Mouse (Mus musculus) B cell, adult 62 days (primary cell): Measurements from ENCODE around the gene Gm10096. TPM values are rescaled to one million over a fixed set of nuclear protein-coding genes. Genes with fewer than 3 reads are reported as not detected.

Experiments used
- total RNA-seq: library from RNA; stranded (reverse); gene quantifications from 4 replicates; pipeline ENCODE4 v1.2.4, GENCODE M21; 2023

Gene Gm10096
- total RNA-seq, result not detected in 4 replicates

DNA sequence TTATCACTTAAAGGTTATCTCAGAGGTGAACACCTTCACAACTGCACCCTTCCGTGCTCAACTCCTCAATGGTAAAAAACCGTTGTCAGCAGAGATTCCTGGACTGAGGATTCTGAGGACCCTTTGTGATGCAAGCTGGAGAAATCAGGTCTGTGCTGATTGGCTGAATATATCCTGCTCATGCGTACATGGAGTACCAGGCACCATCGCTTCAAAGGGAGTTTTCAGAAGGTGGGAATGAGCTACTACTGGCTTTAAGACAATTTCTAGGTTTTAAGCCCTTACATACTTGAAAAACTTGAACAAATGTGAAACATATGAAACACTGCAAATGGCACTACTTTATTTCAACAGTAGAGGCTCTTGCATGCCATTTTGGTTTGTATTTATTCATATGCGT lies at the start of gene Gm10096:
TSS of gene Gm10096 (minus strand) at position 101 of the 400 bp plus-strand sequence.

